Mouse (Mus musculus) embryonic facial prominence, embryonic 13.5 days (tissue): Measurements from ENCODE around the gene Rgp1. TPM values are rescaled to one million over a fixed set of nuclear protein-coding genes. Genes with fewer than 3 reads are reported as not detected.
A peak's percentile ranks its signal among the peaks of the same experiment; 100 is the strongest.

Experiments
- ATAC-seq: fragments of 200-750 bp; cut with Nextera tagmentation; 2 replicates; pipeline ENCODE4 v1.8.0; 2017; ENCODE audit warnings: low read depth; ENCODE audit not compliant: insufficient number of reproducible peaks, insufficient read depth, low FRiP score, low TSS enrichment
- H3K27ac ChIP-seq: fragments of 300-500 bp; sonication (generic); 2 replicates; pipeline ENCODE4 v1.5.1; 2015; ENCODE audit warnings: moderate library complexity, mild to moderate bottlenecking, inconsistent platforms
- H3K27me3 ChIP-seq: fragments of 300-500 bp; sonication (generic); 2 replicates; pipeline ENCODE4 v1.6.1; 2015; ENCODE audit warnings: mild to moderate bottlenecking, inconsistent platforms
- H3K36me3 ChIP-seq: fragments of 300-500 bp; sonication (generic); 2 replicates; pipeline ENCODE4 v1.6.1; 2015; ENCODE audit warnings: mild to moderate bottlenecking, inconsistent platforms
- H3K4me1 ChIP-seq: fragments of 300-500 bp; sonication (generic); 2 replicates; pipeline ENCODE4 v1.6.1; 2015; ENCODE audit warnings: inconsistent platforms
- H3K4me2 ChIP-seq: fragments of 300-500 bp; sonication (generic); 2 replicates; pipeline ENCODE4 v1.6.1; 2015; ENCODE audit warnings: moderate library complexity, mild to moderate bottlenecking, inconsistent platforms
- H3K4me3 ChIP-seq: fragments of 300-500 bp; sonication (generic); 2 replicates; pipeline ENCODE4 v1.5.1; 2015; ENCODE audit warnings: mild to moderate bottlenecking, inconsistent platforms
- H3K9ac ChIP-seq: fragments of 300-500 bp; sonication (generic); 2 replicates; pipeline ENCODE4 v1.6.1; 2015; ENCODE audit warnings: mild to moderate bottlenecking, inconsistent platforms
- H3K9me3 ChIP-seq: fragments of 300-500 bp; sonication (generic); 2 replicates; pipeline ENCODE4 v1.6.1; 2016; ENCODE audit warnings: inconsistent platforms
- WGBS: fragments of 180-500 bp; shearing (Covaris S2); methylation state at CpG from one replicate; pipeline ENCODE4 v1.1.7; 2015; ENCODE audit warnings: mixed read lengths; 5-methylcytosine and 5-hydroxymethylcytosine counted together
- polyA plus RNA-seq: library from polyadenylated mRNA; unstranded; fragments of >200 nt; fragmentation: Nextera tagmentation; extraction: Ambion mirVana; gene quantifications from 2 replicates; pipeline ENCODE4 v1.2.1, GENCODE M21; 2015

Rgp1 gene
- polyA plus RNA-seq, 1 experiment from 2014 or later = 37.1 TPM

GRCm38 (mm10) chr4:43553891-43554290 lies 24.6 kb upstream of the Rgp1 start:
- Histone ChIP-seq H3K36me3 (peaks cover 86% of the 10 kb centered on the region), H3K4me2 (no peak overlapping the region), H3K4me1 (peaks cover 19% of the 10 kb centered on the region), H3K4me3 (no peak overlapping the region), H3K9ac (no peak overlapping the region), H3K27ac (no peak overlapping the region), H3K9me3 (peaks cover 4% of the 10 kb centered on the region; the same call in 1 of the 2 replicates), H3K27me3 (no peaks in the 10 kb centered on the region)
- no peak for ATAC-seq

- Histone ChIP-seq H3K4me2 (no peak overlapping the region), H3K27me3 (no peaks in the 10 kb centered on the region), H3K4me3 (no peak overlapping the region), H3K9ac (no peak overlapping the region), H3K27ac (no peak overlapping the region), H3K4me1 (peaks cover 40% of the 10 kb centered on the region), H3K9me3 (peaks cover 4% of the 10 kb centered on the region; the same call in 1 of the 2 replicates), H3K36me3 (peaks cover 65% of the 10 kb centered on the region)
- WGBS = 95% methylated on average over 7 of the region's 7 CpGs
- no peak for ATAC-seq
These were observed 22.6 kb upstream of the Rgp1 start for GRCm38 (mm10) chr4:43555926-43556325.

GRCm38 (mm10) chr4:43558028-43558630 lies 20.4 kb upstream of the Rgp1 start:
- H3K27me3 ChIP-seq = no peaks in the 10 kb centered on the region
- H3K36me3 ChIP-seq = peaks cover 43% of the 10 kb centered on the region
- H3K4me2 ChIP-seq = peak overlapping the region; percentile 88
- WGBS = 24% methylated on average over 5 of the region's 5 CpGs
- no peaks in the 10 kb centered on the region for H3K9me3 ChIP-seq
- peak overlapping the region; percentile 28 for H3K4me3 ChIP-seq
- ATAC-seq = no peak
- H3K27ac ChIP-seq = peak overlapping the region; percentile 82
- H3K4me1 ChIP-seq = peaks cover 44% of the 10 kb centered on the region
- peak overlapping the region; percentile 72 for H3K9ac ChIP-seq

- H3K4me3 ChIP-seq = peak overlapping the region; percentile 28
- peak overlapping the region; percentile 82 for H3K27ac ChIP-seq
- H3K4me2 ChIP-seq = peak overlapping the region; percentile 88
- H3K27me3 ChIP-seq = no peaks in the 10 kb centered on the region
- H3K4me1 ChIP-seq = peaks cover 51% of the 10 kb centered on the region
- H3K9ac ChIP-seq = peak overlapping the region; percentile 72
- H3K36me3 ChIP-seq = peaks cover 37% of the 10 kb centered on the region
- ATAC-seq = no peak
- 10% methylated on average over 13 of the region's 13 CpGs for WGBS
- no peaks in the 10 kb centered on the region for H3K9me3 ChIP-seq
These were observed 19.7 kb upstream of the Rgp1 start for GRCm38 (mm10) chr4:43558631-43559356.

GRCm38 (mm10) chr4:43559519-43560242 lies 18.8 kb upstream of the Rgp1 start:
- Histone ChIP-seq H3K4me2 (peak overlapping the region; percentile 88), H3K27ac (peak overlapping the region; percentile 82), H3K4me3 (peak overlapping the region; percentile 62), H3K9me3 (no peaks in the 10 kb centered on the region), H3K4me1 (peaks cover 56% of the 10 kb centered on the region), H3K9ac (peak overlapping the region; percentile 87), H3K27me3 (no peaks in the 10 kb centered on the region), H3K36me3 (peaks cover 29% of the 10 kb centered on the region)
- ATAC-seq = no peak
- WGBS = 66% methylated on average over 13 of the region's 13 CpGs

- peak overlapping the region; percentile 87 for H3K9ac ChIP-seq
- H3K27ac ChIP-seq = no peak overlapping the region
- no peaks in the 10 kb centered on the region for H3K27me3 ChIP-seq
- H3K36me3 ChIP-seq = peaks cover 29% of the 10 kb centered on the region
- H3K9me3 ChIP-seq = no peaks in the 10 kb centered on the region
- ATAC-seq = no peak
- peak overlapping the region; percentile 88 for H3K4me2 ChIP-seq
- H3K4me3 ChIP-seq = peak overlapping the region; percentile 62
- WGBS = 38% methylated on average over 6 of the region's 6 CpGs
- H3K4me1 ChIP-seq = peaks cover 56% of the 10 kb centered on the region
These were observed 18.3 kb upstream of the Rgp1 start for GRCm38 (mm10) chr4:43560243-43560611.

GRCm38 (mm10) chr4:43560976-43561375 lies 17.5 kb upstream of the Rgp1 start:
- H3K36me3 ChIP-seq = peaks cover 29% of the 10 kb centered on the region
- 0 out of 2 replicates have a peak overlapping the region, but pooled peaks have one; percentile 96 for H3K27ac ChIP-seq
- no peaks in the 10 kb centered on the region for H3K9me3 ChIP-seq
- peak overlapping the region; percentile 88 for H3K4me2 ChIP-seq
- H3K27me3 ChIP-seq = no peaks in the 10 kb centered on the region
- H3K4me3 ChIP-seq = peak overlapping the region; percentile 62
- WGBS = 22% methylated on average over 2 of the region's 2 CpGs
- ATAC-seq = no peak
- H3K9ac ChIP-seq = peak overlapping the region; percentile 87
- peaks cover 56% of the 10 kb centered on the region for H3K4me1 ChIP-seq

GRCm38 (mm10) chr4:43561436-43561996 lies 17.0 kb upstream of the Rgp1 start:
- Histone ChIP-seq H3K9me3 (no peaks in the 10 kb centered on the region), H3K27ac (peak overlapping the region; percentile 96), H3K4me1 (peaks cover 56% of the 10 kb centered on the region), H3K4me3 (peak overlapping the region; percentile 62), H3K36me3 (peaks cover 29% of the 10 kb centered on the region), H3K27me3 (no peaks in the 10 kb centered on the region), H3K9ac (peak overlapping the region; percentile 87), H3K4me2 (peak overlapping the region; percentile 88)
- 2% methylated on average over 16 of the region's 16 CpGs for WGBS
- 0 out of 2 replicates have a peak, but pooled peaks have one; percentile 4 for ATAC-seq

GRCm38 (mm10) chr4:43561997-43562768 lies 16.3 kb upstream of the Rgp1 start, which contains the start of the genes Creb3 and Tln1:
Gene Creb3, plus strand, starts transcription at chr4:43562332.
Gene Tln1, minus strand, starts transcription at chr4:43562691.
- no peaks in the 10 kb centered on the region for H3K27me3 ChIP-seq
- peak within 1 kb of the TSS; percentile 88 for H3K4me2 ChIP-seq
- H3K27ac ChIP-seq = peak within 1 kb of the TSS; percentile 96
- H3K36me3 ChIP-seq = peaks cover 31% of the 10 kb centered on the region
- H3K4me3 ChIP-seq = peak within 1 kb of the TSS; percentile 62
- H3K9ac ChIP-seq = peak within 1 kb of the TSS; percentile 87
- peaks cover 54% of the 10 kb centered on the region for H3K4me1 ChIP-seq
- ATAC-seq = peak; percentile 91
- H3K9me3 ChIP-seq = no peaks in the 10 kb centered on the region
- WGBS = under 1% methylated on average over 62 of the region's 62 CpGs

GRCm38 (mm10) chr4:43562769-43563600 lies 15.5 kb upstream of the Rgp1 start:
- H3K9me3 ChIP-seq = no peaks in the 10 kb centered on the region
- H3K4me3 ChIP-seq = peak overlapping the region; percentile 62
- WGBS = 8% methylated on average over 22 of the region's 22 CpGs
- peak overlapping the region; percentile 87 for H3K9ac ChIP-seq
- H3K4me1 ChIP-seq = peaks cover 46% of the 10 kb centered on the region
- peak overlapping the region; percentile 88 for H3K4me2 ChIP-seq
- ATAC-seq = no peak
- peaks cover 34% of the 10 kb centered on the region for H3K36me3 ChIP-seq
- H3K27me3 ChIP-seq = no peaks in the 10 kb centered on the region
- H3K27ac ChIP-seq = peak overlapping the region; percentile 96
